Mouse (Mus musculus) megakaryocyte, embryonic 14.5 days (primary cell): ENCODE measurements at regions not wholly inside any gene's neighbourhood (a gene's known extent, or its start where the extent isn't known, plus 50 kb on each side); places are given as distances from the start of the nearest gene placed in this dataset.

Source experiments
- FLI1 ChIP-seq: IDR thresholded peaks from 2 replicates; pipeline ENCODE4 v1.6.1; 2012; ENCODE audit warnings: low read length, inconsistent platforms, mixed read lengths
- GATA1 ChIP-seq: IDR thresholded peaks from 3 replicates; pipeline ENCODE4 v1.6.1; 2012; ENCODE audit warnings: mixed read lengths, low read length, inconsistent platforms, borderline replicate concordance

GRCm38 (mm10) chr2:170998378-170998777, 266.8 kb downstream of the Dok5 start:
- no peak for TF ChIP-seq GATA1
- no peak for TF ChIP-seq FLI1
